Mouse (Mus musculus) T-cell, adult 2 months (primary cell): ENCODE results near the gene Denr.

Experiments
- DNase-seq: peaks from one replicate; pipeline ENCODE4 v3.0.0; 2022; ENCODE audit warnings: low spot score

Denr gene

DNA sequence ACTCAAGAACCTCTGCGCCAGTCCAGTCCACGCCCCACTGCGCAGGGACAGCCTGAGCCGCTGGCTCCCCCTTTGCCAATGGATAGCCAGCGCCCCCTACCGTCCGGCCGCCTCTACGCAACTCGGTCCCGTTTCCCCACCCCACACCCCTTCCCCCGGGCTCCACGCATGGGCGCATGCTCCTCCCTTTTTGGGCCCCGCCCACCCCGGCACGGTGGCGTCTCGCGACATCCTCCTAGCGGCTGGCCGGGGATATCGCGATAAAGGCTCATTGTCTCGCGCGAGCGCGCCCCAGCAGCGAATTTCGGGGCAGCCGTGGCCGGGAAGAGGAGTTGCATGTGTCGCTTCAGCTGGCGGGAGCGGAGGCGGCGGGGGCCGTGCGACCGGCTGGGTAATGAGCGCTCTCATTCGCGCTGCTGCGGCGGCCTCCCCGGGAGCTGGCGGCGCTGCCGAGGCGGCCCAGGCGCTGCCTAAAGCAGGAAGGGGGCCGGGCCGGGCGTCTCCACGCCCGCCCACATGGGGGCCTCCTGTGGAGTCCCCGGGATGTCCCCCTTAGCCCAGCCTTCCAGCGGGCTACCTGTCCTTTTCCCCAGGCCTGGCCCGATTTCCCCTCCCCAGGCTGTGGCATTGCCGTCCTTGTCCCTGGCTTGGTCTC is at the start of gene Denr:
TSS of gene Denr (plus strand) at position 200 of the 655 bp plus-strand sequence.
- DNase-seq: peak; percentile 99

- DNase-seq: no peak
Measured at GRCm38 (mm10) chr5:123858798-123859197, 48.2 kb upstream of the Denr start.

DNA sequence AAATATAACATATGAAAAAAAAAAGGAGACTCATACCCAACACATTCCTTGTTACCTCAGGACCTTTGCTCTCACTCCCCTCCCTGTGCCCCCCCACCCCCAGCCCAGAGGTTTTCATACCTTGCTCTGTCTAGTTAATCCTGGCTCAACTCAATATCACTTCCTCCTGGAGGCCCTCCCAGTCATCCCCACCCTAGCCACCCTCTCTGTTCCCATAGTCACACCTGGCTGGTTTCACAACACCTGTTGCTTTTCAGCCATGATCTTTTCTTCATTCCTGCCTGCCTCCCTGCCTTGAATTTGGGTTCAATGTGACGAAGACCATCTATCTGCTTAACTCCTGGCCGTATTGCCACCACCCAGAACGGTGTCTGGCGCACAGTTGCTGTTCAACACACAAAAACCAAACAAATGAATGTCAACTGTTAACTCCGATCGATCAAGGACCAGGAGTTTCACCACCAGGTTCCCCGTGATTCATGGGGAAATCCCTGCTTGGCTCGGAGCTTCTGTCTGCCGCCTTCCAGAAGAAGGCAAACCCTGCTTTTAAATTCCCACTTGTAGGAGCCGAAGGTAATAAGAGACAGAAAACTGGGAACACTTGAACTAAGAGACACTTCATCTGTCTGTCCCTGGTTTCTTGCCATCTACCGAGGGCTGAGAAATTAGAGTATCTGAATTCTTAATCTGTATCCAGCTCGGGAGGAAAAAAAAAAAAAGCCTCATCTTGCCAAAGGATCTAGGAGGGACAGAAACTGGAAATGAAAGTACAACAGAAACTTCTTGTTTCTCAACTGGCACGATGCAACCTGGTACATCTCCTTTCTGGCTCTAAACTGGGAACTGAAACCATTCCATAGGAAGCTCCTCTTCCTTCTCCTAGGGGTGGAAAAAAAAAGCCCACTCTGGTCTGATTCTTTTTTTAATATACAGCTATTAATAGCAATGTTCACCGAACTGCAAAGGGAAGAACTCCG is 44.3 kb upstream of the Denr start:
- DNase-seq: no peak

DNA sequence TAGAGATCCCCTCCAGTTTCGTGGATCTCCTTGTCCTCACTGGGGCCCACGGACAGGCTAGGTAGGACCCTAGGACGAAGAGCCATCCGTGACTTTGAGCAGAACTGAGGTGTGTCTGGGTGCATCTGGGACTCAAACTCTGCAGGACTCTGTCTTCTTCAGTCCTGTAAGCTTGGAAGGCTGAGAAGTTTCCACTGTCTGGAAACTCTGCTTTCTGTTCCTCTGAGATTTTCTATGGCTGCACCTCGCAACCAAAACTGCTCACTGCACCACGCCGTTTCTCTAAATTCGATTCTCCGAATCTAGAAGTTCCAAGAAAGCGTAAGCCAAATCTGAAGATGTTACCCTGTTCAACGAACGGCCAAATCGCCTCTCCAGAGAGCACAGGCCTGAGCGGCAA is 43.0 kb upstream of the Denr start:
- DNase-seq: no peak

DNA sequence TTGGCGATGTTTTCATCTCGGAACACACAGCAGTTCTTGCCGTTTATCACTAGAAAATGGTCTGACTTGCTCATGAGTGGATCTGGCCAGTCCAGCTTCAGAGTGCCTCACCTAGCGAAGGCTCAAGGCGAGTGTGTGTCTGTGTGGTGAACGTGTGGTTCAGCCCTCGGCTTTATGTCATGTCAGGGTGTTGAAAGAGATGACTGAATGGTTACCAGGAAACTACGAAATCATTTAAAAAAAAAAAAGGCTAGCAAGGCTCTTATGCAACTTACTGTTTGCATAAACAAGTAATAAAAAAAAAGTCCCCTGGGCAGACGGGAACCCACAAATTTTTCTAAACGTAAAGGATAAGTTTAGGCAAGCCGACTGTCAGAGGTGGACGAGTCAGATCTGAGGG is 41.6 kb upstream of the Denr start, which contains the start of gene Hcar2:
TSS of gene Hcar2 (minus strand) at position 135 of the 400 bp plus-strand sequence.
- no peak for DNase-seq

DNA sequence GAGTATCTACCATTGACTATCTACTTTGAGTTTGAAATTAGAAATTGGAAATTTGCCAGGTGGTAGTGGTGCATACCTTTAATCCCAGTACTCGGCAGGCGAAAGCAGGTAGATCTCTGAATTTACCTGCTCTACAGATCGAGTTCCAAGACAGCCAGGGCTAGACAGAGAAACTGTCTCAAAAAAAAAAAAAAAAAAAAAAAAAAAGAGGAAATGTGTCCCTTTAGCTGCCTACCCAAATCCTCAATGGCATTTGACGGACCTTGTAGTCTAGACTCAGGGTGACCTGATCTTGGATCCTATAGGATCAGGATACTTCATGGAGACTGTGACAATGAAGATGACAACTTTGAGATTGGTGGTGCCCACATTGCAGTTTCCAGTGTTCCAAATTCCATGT is 40.5 kb upstream of the Denr start:
- no peak for DNase-seq

DNA sequence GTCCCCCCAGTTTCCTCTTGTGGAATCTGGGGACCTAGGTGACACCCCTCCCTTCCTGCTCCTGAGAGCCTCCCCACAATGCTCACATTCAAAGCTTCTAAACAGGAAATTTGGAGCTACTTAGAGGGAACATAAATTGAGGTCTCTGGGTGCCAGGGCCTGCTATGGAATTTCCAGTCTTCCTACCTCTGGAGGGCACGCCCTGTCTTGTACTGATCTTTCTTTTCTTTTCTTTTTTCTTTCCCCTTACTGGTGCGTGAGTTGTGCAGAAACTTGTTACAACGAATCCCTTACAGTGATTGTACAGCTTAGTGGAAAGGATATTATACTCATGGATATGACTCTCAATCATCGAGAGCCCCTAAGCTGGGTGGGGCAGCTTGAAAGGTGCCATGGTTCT is 37.4 kb upstream of the Denr start:
- DNase-seq: no peak

DNA sequence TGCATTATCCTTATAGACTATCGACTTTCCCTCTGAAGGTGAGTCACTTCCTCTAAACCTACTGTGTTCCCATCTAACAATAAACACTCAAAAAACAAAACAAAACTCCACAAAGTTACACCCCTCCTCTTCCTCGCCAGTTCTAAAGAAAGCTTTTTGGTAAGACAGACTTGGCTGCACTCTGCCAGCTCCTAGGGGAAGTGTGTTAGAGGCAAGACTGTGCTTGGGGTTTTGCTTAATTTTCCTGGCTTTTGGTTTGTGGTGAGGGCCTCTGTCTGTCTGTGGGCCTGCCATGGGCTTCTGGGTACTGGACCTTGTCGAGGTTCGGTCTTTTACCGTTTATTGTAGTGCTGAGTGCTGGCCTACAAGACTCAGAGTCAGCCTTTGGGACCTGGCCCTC is 32.8 kb upstream of the Denr start:
- no peak for DNase-seq

DNA sequence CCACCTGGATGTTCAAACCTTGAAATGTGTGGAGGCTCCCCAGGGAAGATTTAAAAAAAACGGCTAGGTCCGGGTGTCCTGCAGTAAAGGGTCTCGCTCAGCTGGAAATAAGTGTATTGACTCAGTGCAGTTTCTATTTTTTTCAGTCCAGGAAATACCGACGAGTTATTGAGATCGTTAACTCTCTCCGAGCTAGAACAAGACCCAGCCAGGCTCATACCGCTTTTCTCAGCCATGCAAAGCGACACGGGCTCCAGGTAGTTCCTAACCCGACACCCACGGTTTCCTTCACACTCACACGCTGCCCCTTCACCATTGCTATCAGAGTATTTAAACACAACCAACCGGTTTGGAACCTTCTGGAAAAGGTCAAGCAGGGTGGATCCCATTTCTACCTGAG is 28.9 kb upstream of the Denr start:
- DNase-seq: no peak

DNA sequence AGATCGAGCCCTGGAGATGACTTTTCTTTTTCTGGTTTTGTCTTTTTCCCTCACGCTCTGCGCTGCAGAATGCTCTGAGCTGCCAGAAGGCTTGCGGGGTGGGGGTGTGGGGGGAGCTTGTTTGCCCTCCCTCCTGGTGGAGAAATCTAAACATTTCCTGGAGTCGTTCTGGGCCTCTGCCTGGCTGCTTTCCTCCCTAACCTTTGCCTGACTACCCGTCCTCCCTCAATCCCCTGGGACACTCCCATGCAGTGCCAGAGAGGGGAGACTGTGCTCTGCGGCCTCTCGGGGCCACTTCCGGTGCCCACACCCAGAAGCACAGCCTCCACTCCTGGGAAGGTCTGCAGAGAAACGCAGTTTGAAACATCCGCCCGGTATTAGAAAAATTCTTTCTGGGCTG is 27.0 kb upstream of the Denr start, which contains the start of gene Hcar1:
TSS of gene Hcar1 (minus strand) at position 93 of the 400 bp plus-strand sequence.
- DNase-seq: no peak

DNA sequence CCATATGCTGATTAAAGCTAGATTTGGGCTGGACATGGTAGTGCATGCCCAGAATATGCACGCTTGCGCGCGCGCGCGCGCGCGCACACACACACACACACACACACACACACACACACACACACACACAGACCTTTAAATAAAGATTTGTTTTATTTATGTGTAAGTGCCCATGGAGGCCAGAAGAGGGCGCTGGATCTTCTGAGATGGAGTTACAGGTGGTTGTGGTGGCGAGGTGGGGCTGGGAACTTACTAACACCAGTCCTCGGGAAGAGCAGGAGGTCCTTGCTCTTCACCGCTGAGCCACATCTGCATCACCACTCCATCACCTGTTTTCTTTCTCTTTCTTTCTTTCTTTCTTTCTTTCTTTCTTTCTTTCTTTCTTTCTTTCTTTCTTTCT is 26.2 kb upstream of the Denr start:
- DNase-seq: no peak

DNA sequence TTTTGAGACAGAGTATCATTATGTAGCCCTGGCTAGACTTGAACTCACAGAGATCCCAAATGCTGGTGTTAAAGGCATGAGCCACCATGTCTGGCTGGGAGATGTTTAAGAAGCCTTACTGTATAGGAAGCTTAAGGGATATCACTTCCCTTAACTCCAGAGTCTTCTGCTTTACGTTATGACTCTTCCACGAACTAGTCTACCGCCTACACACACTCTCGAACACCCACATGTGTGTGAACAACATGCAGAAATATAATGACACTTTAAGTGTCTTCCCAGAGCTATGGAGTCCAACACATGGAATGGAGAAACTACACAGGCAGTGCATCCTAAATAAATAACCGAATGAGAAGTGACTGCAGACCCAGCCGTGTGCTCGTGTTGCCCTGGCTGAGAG is 23.1 kb upstream of the Denr start:
- DNase-seq: no peak

DNA sequence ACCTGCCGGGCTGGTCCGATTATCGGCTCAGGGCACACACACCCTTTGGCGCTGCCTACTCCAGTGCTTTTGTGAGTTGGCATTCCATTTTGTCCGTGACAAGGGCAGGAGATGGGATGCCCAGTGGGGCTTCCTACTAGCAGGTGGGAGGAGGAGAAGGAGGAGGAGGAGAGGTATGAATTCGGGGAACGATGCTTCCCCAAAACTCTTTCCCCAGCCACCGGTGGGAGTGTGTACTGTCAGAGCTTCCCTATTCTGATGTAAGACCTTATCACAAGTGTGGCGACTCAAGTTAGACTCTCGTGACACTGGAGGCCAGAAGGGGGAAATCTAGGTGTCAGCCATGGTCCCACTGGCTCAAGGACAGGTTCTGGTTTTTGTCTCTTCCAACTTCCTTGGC is 22.6 kb upstream of the Denr start:
- DNase-seq: no peak

- no peak for DNase-seq
Measured at GRCm38 (mm10) chr5:123886365-123886764, 20.6 kb upstream of the Denr start.

DNA sequence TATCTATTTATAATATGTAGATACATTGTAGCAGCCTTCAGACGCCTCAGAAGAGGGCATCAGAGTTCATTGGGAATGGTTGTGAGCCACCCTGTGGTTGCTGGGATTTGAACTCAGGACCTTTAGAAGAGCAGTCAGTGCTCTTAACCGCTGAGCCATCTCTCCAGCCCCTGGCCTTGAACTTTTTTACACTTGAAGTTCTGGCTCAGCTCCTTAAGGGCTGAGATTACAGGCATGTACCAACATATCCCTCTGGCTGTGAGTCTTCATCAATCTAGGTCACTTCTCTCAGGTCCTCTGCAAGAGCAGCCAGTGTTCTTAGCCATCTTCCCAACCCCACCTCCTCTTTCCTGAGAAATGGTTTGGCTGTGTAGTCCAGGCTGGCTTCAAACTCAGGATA is 16.7 kb upstream of the Denr start:
- no peak for DNase-seq

GRCm38 (mm10) chr5:123890987-123891386 is 16.0 kb upstream of the Denr start:
- no peak for DNase-seq

GRCm38 (mm10) chr5:123891669-123892068 is 15.3 kb upstream of the Denr start:
- DNase-seq: peak; percentile 48

DNA sequence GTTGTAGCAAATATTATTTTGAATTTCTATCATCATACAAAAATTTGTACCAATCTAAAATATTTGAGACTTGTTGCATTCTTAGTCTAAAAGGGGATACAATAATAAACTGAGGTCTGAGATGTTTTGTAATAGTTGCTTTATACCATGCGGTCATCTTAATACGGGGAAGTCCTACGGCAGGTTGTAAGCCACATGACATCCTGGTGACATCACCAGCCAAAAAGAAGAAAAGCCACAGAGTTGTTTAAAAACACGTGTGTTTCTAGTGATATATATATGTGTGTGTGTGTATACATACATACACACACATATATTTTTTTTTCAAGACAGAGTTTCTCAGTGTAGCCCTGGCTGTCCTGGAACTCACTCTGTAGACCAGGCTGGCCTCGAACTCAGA is 13.5 kb upstream of the Denr start:
- DNase-seq: no peak

GRCm38 (mm10) chr5:123896395-123896794 is 10.6 kb upstream of the Denr start:
- no peak for DNase-seq

- DNase-seq: no peak
Measured at GRCm38 (mm10) chr5:123897352-123897751, 9.6 kb upstream of the Denr start.

DNA sequence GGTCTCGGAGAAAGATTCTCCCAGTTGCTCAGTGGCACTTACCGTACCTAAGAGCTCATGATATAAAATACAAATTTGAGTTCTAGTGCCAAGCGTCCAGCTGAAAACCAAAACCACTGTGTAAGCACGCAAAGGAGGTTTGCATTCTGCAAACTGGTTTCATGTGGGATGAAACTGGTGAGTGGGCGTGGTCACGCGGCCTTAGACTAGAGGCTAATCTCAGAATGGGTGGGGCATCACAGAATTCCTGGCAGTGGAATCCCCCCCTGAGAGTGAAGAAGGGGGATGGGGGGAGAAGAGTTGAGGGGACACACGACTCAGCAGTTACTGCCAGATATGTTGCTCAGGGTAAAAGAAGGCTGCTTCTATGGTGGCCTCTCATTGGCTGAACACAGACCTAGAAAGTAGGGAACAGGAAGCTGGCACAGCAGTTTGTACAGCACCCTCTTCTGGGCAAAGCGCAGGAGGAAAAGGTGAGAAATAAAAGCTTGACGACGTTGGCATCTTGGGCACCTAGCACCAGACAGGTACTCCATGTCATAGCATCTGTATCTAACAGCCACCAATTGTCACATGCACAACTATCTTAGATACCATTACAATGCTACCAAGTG is 2.8 kb upstream of the Denr start:
- DNase-seq: no peak

- DNase-seq: no peak
Measured at GRCm38 (mm10) chr5:123906146-123906975, 614 bp upstream of the Denr start.
